Mouse (Mus musculus) thymus, adult 18-20 months (tissue): ENCODE data around the gene Lmo1.
"Not testable (repeated sequence)": the region's sequence is repeated elsewhere in the genome, so short reads cannot be mapped to it uniquely, and the experiment has no call there.

Experiments used
- DNase-seq, 2 experiments: peaks; one replicate each; pipeline ENCODE4 v3.0.0; 2022; ENCODE audit warnings: mixed read lengths in 2 of 2

The Lmo1 gene

DNA sequence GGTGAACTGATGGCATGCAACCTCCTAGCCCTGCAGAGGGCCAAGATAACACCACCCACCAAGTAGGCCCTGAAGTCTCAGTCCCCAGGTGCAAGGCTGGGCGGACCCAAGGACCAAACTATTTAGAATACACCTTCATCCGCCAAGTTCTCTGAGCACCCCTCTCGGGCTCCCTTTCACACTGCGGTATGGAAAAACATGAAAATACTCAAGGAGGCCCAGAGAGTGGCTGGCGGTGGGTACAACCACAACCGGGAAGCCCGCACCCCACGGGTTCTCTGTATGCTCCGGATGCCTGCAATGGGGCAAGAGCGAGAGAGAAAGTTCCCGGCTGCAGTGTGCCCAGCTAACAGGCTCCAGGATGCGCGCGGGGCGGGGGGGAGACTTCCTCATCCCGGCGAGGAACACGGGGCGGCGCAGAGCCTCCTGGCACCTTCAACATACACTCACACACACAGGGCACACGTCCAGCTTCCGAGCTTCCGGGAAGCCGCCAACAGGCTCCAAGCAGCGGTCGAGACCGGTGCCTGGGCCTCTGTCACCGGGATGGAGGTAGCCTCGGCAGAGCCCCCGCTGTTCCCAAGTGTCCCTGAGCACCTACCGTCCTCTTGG, 564 bp downstream of the Lmo1 start:
- DNase-seq = no peak

- DNase-seq = no peak
Measured at GRCm38 (mm10) chr7:109171874-109172273, 3.1 kb downstream of the Lmo1 start.

DNA sequence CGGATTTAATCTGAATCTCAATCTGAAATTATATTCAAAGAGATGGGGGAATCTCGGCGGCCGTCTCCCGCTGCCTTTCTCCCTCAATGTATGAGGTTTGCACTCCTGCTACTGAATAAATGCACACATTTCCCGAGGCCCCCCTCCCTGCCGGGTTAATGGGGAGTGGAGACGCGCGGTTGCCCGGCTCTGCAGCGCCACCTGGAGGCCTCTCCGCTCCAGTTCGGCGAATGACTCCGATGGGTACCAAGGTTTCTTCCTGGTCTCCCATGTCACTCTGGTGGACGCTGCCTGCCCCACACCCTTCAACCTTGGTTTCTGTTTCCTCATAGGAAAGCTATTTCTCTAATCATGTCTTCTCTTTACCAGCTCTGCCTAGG, 4.6 kb downstream of the Lmo1 start:
- DNase-seq = peak; percentile 21

- no peak for DNase-seq
Measured at GRCm38 (mm10) chr7:109169505-109170440, 5.2 kb downstream of the Lmo1 start.

GRCm38 (mm10) chr7:109168716-109169115, 6.3 kb downstream of the Lmo1 start:
- DNase-seq = no peak

DNA sequence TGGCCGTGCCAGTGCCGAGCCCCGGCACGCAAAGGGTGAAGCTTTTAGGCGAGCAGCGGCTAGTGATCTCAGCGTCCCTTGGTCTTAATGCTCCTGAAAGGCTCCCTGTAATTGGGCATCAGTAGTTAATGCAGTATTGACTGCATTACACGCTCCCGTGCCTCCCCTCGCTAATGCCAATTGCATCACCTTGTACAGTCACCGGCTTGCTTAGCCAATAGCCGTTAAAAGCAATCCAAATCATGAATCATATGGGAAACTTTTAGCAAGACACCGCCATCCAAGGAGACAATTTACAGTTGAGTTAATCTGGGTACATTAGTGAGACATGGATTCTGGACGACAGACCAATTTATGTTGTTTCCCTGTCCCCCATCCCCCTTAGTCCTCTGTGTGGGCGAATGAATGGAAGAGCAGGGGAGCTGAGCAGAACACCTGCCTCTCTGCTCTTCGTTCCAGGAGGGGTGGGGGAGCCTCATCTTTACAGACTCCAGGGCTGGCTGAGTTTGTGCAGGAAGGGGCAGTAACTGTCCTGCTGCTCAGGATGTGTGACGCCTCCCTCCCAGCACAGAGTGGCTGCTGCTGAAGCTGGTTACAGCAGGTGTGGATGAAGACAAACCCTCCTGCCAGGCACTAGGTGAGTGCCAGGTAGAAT, 8.9 kb downstream of the Lmo1 start:
- no peak for DNase-seq

DNA sequence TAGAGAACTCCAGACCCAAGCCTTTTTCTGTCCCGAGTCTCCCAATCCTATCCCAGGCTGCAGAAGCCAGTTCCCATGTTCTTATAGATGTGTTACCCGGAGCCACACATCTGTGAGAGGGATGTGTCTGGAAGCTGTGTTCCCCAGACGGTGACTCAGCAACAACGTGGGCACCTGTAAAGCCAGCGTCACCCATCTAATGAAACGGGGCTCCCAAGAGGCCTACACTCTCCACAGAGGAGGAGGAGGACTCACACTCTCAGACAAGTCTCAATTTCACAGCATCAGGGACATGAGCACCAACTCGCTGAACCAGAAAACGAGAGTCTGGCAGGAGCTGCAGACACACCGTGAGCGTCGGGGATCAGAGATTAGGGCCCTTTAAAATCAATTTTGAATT, 20.7 kb downstream of the Lmo1 start:
- no peak for DNase-seq

DNA sequence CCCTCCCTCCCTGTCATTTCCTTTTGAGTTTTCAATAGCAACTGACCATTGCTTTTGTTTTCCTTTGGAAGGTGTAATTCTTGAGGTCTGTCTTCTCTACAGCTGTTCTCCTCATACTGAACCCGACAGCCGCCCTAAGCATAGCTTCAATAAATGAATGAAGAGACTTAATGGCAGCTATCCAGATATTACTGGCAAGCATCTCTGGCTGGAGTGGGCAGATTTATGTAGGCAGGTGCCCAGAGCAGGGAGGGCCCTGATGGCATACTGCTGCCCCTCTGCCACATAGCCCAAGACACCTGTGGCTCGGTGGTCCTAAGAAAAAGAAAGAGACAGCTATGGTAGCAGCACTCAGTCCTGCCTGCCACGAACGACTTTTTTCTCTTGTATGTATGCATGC, 21.5 kb downstream of the Lmo1 start:
- no peak for DNase-seq

DNA sequence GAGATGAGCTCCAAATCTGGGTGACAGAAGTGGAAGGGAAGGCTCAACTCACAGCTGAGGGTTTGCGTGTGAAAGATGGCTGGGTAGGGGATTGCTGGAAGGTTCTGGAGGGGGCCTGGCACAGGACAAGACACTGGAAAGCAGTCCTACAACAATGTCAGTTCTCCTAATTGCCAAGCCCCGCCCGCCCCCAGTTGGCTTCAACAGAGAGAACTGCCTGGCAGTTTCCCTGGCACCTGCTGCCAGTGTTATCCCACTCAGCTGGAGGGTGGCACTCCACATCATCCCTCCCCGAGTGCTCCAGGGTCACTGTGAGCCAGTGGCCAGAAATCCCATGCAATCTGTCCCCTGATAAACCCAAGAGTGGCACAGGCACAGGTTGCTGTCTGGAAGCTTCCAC, 23.9 kb downstream of the Lmo1 start:
- DNase-seq = no peak

DNA sequence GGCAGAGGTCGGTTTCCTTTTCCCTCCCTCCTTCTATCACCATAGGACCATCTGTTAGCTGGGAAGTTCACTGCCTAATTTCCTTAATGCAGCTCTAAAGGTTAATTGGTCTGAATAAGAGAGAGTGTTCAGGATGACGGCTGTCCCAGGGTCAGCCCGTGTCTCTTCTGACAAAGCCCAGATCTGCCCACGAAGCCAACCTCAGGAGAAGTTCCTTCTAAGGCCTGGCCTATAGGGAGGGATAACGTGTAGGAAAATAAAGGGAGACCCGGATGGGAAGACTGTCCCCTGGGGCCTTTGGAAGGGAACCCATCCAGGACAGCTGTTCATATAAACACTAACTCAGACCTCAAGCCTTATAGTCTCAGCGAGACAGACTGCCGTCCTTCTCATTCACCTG, 29.8 kb downstream of the Lmo1 start:
- DNase-seq = no peak

GRCm38 (mm10) chr7:109144705-109145104, 30.3 kb downstream of the Lmo1 start:
- DNase-seq = no peak

GRCm38 (mm10) chr7:109142564-109142963, 32.4 kb downstream of the Lmo1 start:
- no peak for DNase-seq

- no peak for DNase-seq
Measured at GRCm38 (mm10) chr7:109141753-109142152, 33.3 kb downstream of the Lmo1 start.

- DNase-seq = no peak
Measured at GRCm38 (mm10) chr7:109141054-109141453, 34.0 kb downstream of the Lmo1 start.

GRCm38 (mm10) chr7:109139405-109139804, 35.6 kb downstream of the Lmo1 start:
- DNase-seq = peak; percentile 15

DNA sequence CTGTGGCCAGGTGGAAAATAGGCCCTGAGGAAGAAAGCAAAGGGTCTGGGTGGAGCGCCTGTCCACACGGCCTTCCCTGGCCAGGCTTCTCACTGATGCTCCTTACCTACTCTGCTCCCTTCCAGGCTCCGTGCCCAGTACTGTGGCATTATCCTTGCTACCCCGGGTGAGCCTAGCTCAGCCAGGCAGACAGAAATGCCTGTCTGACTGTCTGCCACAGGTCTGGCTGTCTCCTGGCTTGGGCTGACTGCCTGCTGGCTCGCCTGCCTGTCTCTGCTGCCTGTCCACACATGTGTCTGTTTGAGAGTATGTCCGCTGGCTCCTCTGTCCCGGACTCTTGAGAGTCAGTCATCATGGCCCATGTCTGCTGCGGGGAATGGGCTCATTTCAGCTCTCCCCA, 37.6 kb downstream of the Lmo1 start:
- DNase-seq = no peak

DNA sequence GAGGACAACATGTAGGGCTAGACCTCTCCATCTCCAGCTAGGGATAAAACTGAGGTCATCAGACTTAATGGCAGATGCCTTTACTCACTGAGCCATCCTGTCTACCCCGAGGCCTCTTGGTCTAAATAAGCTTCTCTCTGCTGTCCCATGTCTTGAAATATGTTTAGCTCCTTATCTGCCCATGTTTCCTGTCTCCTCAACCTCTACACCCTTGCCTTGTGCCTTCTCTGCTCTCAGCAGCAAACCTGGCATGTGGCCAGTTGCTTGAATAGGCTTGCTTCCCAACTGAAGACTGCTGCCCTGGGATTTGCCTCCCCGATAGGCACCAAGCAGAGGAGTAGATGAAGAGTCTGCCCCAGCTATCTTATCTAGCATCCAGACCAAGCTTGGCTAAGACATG, 43.4 kb downstream of the Lmo1 start:
- DNase-seq = no peak

DNA sequence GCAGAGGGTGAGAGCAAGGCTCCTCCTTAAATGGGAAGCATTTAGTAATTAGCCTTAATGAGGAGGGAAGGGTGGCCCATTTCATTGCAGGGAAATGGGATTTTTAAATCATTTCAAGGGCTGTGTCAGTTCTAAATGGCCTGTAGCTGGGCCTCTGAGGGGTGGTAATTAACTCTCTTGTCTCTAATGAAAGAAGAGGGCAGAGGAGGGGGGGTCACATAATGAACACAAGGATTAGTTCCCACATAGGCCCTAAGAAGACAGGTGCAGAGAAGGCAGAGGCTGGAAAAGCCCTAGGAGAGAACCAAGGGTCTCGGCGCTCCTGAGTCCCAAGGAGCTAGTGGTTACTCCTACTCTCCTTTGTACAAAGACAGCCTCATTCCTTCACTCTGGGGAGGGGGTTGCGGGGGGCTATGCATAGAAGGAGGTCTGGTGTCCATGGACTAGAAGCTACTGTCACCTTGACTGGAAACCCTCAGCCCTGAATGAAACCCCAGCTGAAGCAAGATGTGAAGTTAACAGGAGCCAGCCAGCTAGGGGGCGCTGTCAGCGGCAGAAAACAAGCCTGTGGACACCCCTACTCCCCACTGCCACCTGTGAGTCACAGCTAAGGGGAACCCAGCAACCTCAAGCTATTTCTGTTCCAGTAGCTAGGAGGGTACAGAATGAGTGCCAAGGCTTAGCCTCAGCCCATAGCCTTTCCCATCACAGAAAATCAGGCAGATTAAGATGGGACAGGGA, 44.9 kb downstream of the Lmo1 start:
- no peak for DNase-seq

GRCm38 (mm10) chr7:109129442-109129841, 45.6 kb downstream of the Lmo1 start:
- DNase-seq = no peak

GRCm38 (mm10) chr7:109115929-109116328, 59.1 kb downstream of the Lmo1 start:
- DNase-seq = no peak

- DNase-seq = not testable (repeated sequence)
Measured at GRCm38 (mm10) chr7:109115488-109115887, 59.5 kb downstream of the Lmo1 start.

- no peak for DNase-seq
Measured at GRCm38 (mm10) chr7:109114950-109115349, 60.1 kb downstream of the Lmo1 start.

- no peak for DNase-seq
Measured at GRCm38 (mm10) chr7:109111000-109111399, 64.0 kb downstream of the Lmo1 start.
